Mouse (Mus musculus): ENCODE data around the gene Olfr926. TPM values are rescaled to one million over a fixed set of nuclear protein-coding genes. Genes with fewer than 3 reads are reported as not detected.

Olfr926 gene
- not detected in 2 replicates for polyA plus RNA-seq (2012; rRNA removed; ENCODE audit: low replicate concordance)

GRCm38 (mm10) chr9:38876826-38877225 lies at the start of gene Olfr926:
Gene Olfr926 (plus strand): TSS chr9:38877126.

GRCm38 (mm10) chr9:38844149-38844548 lies 32.8 kb upstream of the Olfr926 start, which contains the start of gene Olfr924:
Gene Olfr924 (plus strand): TSS chr9:38844449.

GRCm38 (mm10) chr9:38854760-38855159 lies 22.2 kb upstream of the Olfr926 start, which contains the start of gene Olfr26:
Gene Olfr26 (plus strand): TSS chr9:38855060.

Other genes starting within 250 kb of the Olfr926 start
- gene Olfr916, start 217.3 kb upstream of the Olfr926 start, polyA plus RNA-seq (2012; rRNA removed; ENCODE audit: low replicate concordance) = not detected in 2 replicates
- gene Olfr917, start 211.3 kb upstream of the Olfr926 start, polyA plus RNA-seq (2012; rRNA removed; ENCODE audit: low replicate concordance) = not detected in 2 replicates
- gene Olfr918, start 202.5 kb upstream of the Olfr926 start, polyA plus RNA-seq (2012; rRNA removed; ENCODE audit: low replicate concordance) = not detected in 2 replicates
- gene Olfr919, start 173.5 kb upstream of the Olfr926 start, polyA plus RNA-seq (2012; rRNA removed; ENCODE audit: low replicate concordance) = not detected in 2 replicates
- gene Vwa5a, start 158.9 kb upstream of the Olfr926 start, polyA plus RNA-seq (2012; rRNA removed; ENCODE audit: low replicate concordance) = 15.3 and 43.0 TPM in 2 replicates
- gene Olfr920, start 124.8 kb upstream of the Olfr926 start, polyA plus RNA-seq (2012; rRNA removed; ENCODE audit: low replicate concordance) = 0.18 and 0.42 TPM in 2 replicates
- gene Olfr921, start 104.1 kb upstream of the Olfr926 start, polyA plus RNA-seq (2012; rRNA removed; ENCODE audit: low replicate concordance) = not detected in 2 replicates
- gene Olfr922, start 62.5 kb upstream of the Olfr926 start, polyA plus RNA-seq (2012; rRNA removed; ENCODE audit: low replicate concordance) = not detected in 2 replicates
- not detected in 2 replicates for gene Olfr923, start 50.6 kb upstream of the Olfr926 start, polyA plus RNA-seq (2012; rRNA removed; ENCODE audit: low replicate concordance)
- gene Olfr924, start 32.7 kb upstream of the Olfr926 start, polyA plus RNA-seq (2012; rRNA removed; ENCODE audit: low replicate concordance) = not detected in 2 replicates
- not detected in 2 replicates for gene Olfr26, start 22.1 kb upstream of the Olfr926 start, polyA plus RNA-seq (2012; rRNA removed; ENCODE audit: low replicate concordance)
- not detected in 2 replicates for gene Olfr930, start 52.7 kb downstream of the Olfr926 start, polyA plus RNA-seq (2012; rRNA removed; ENCODE audit: low replicate concordance)
- not detected in 2 replicates for gene Olfr933, start 95.2 kb downstream of the Olfr926 start, polyA plus RNA-seq (2012; rRNA removed; ENCODE audit: low replicate concordance)
- gene Olfr934, start 111.2 kb downstream of the Olfr926 start, polyA plus RNA-seq (2012; rRNA removed; ENCODE audit: low replicate concordance) = not detected in 2 replicates
- gene Olfr935, start 122.6 kb downstream of the Olfr926 start, polyA plus RNA-seq (2012; rRNA removed; ENCODE audit: low replicate concordance) = not detected in 2 replicates
- gene Olfr146, start 146.3 kb downstream of the Olfr926 start, polyA plus RNA-seq (2012; rRNA removed; ENCODE audit: low replicate concordance) = not detected in 2 replicates
- not detected in 2 replicates for gene Olfr937, start 187.8 kb downstream of the Olfr926 start, polyA plus RNA-seq (2012; rRNA removed; ENCODE audit: low replicate concordance)
- gene Olfr938, start 201.8 kb downstream of the Olfr926 start, polyA plus RNA-seq (2012; rRNA removed; ENCODE audit: low replicate concordance) = not detected in 2 replicates